Mouse (Mus musculus): ENCODE measurements at regions not wholly inside any gene's neighbourhood (a gene's known extent, or its start where the extent isn't known, plus 50 kb on each side); places are given as distances from the start of the nearest gene placed in this dataset.

- TF ChIP-seq CTCF (IDR thresholded peaks at IDR 0.05; ENCODE audit: low read depth, low read length) (no peak), POLR2A (IDR thresholded peaks at IDR 0.05; ENCODE audit: extremely low read depth, insufficient read depth, low read length) (no peak)
These were observed 80.8 kb upstream of the Dnajc24 start for GRCm38 (mm10) chr2:106083801-106084800.
